Mouse (Mus musculus) spleen, adult 2 months (tissue): ENCODE data around the gene Nop9. TPM values are rescaled to one million over a fixed set of nuclear protein-coding genes. Genes with fewer than 3 reads are reported as not detected.
"Not testable (repeated sequence)": the region's sequence is repeated elsewhere in the genome, so short reads cannot be mapped to it uniquely, and the experiment has no call there.

ENCODE experiments used
- DNase-seq, 2 experiments: peaks; one replicate each; pipeline versions ENCODE4 v3.0.0 to v3.0.0-alpha.2; 2012 to 2021; ENCODE audit warnings: low spot score in 2 of 2, low read depth in 1 of 2
- H3K27ac ChIP-seq: fragments of 200-500 bp; 2 replicates; pipeline ENCODE4 v1.5.1; 2012; ENCODE audit warnings: low read length, inconsistent platforms; ENCODE audit not compliant: insufficient read depth
- H3K27me3 ChIP-seq: fragments of 200-500 bp; 2 replicates; pipeline ENCODE4 v1.6.1; 2012; ENCODE audit warnings: mild to moderate bottlenecking, moderate library complexity, low read length, inconsistent platforms; ENCODE audit not compliant: control insufficient read depth, insufficient read depth
- H3K36me3 ChIP-seq: fragments of 200-500 bp; 2 replicates; pipeline ENCODE4 v1.6.1; 2012; ENCODE audit warnings: mild to moderate bottlenecking, low read length, inconsistent platforms; ENCODE audit not compliant: control insufficient read depth, insufficient read depth
- H3K4me1 ChIP-seq: fragments of 200-500 bp; 2 replicates; pipeline ENCODE4 v1.6.1; 2011; ENCODE audit warnings: inconsistent platforms; ENCODE audit not compliant: control insufficient read depth, insufficient read depth, insufficient read length
- H3K4me3 ChIP-seq: fragments of 200-500 bp; 2 replicates; pipeline ENCODE4 v1.5.1; 2011; ENCODE audit warnings: mild to moderate bottlenecking, inconsistent platforms; ENCODE audit not compliant: insufficient read depth, insufficient read length; ENCODE audit errors: extremely low read depth
- CTCF ChIP-seq: fragments of 200-500 bp; IDR thresholded peaks from 2 replicates; pipeline ENCODE4 v1.5.1; 2011; ENCODE audit warnings: mild to moderate bottlenecking, inconsistent platforms; ENCODE audit not compliant: insufficient read depth, insufficient read length, insufficient replicate concordance; ENCODE audit errors: extremely low read depth
- POLR2A ChIP-seq: fragments of 200-500 bp; IDR thresholded peaks from 2 replicates; pipeline ENCODE4 v1.6.1; 2011; ENCODE audit warnings: low read depth, low read length, inconsistent platforms
- WGBS: fragments of 180-500 bp; shearing (Covaris S2); methylation state at CpG from one replicate; pipeline ENCODE4 v1.1.7; 2018; 5-methylcytosine and 5-hydroxymethylcytosine counted together
- polyA plus RNA-seq: library from polyadenylated mRNA; depleted of rRNA; stranded (reverse); fragments of >200 nt; gene quantifications from 2 replicates; pipeline ENCODE4 v1.2.3, GENCODE M21; 2012

Nop9 gene
- polyA plus RNA-seq, 1 experiment = 17.2 TPM

DNA sequence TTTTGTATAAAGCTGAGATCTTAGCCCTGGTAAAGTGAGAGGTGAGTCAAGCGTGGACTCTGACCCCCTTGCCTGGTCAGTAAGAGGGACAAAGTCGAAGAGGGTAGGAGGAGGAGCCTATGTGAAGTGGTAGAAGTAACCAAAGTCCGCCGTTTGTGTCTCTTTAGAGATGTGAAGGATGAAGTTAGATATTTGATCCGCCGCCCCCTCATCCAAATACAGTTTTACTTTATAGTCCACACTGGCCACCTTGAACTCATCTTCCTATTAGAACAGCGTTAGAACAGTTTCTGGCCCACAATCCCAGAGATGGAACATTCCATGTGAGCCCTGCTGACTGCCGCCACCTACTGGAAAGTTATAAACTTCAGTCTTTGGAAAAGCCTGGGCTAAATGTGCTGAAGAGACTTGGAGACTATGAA is 12.9 kb downstream of the Nop9 start, which contains the start of gene Cideb:
TSS of gene Cideb (minus strand) at position 96 of the 422 bp plus-strand sequence.
- peaks cover 7% of the 10 kb centered on the region for H3K27me3 ChIP-seq
- TF ChIP-seq CTCF (0 out of 2 replicates have a peak, but pooled peaks have one; percentile 10), POLR2A (no peak)
- H3K27ac ChIP-seq = no peak within 1 kb of the TSS
- H3K36me3 ChIP-seq = peaks cover 11% of the 10 kb centered on the region
- no peak for DNase-seq
- peaks cover 7% of the 10 kb centered on the region; the same call in 1 of the 2 replicates for H3K4me1 ChIP-seq
- no peak within 1 kb of the TSS for H3K4me3 ChIP-seq
- 24% methylated on average over 8 of the region's 8 CpGs for WGBS

DNA sequence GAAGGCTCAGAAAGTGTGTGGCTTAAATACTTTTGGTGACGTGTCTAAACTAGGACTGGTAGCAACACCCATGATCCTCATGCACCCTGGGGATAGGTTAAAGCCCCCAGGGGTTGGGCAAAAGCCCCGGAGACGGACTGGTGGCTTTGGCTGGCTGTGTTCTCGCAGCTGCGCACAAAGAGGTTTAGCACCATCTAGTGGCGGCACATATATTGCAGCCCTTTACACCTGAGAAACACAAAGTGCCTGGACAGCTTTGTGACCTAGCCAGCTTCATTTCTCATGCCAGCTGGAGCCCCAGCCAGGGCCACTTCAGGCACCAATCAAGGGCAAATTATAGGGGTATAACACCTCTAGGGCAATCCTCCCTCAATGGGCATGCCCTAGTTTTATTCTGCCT is 14.7 kb downstream of the Nop9 start:
- not testable (repeated sequence) for H3K4me3 ChIP-seq, H3K27ac ChIP-seq, H3K4me1 ChIP-seq, H3K36me3 ChIP-seq, H3K27me3 ChIP-seq
- peak; percentile 56 to 80 for DNase-seq
- peak; percentile 56; the same call in 1 of the 2 replicates for TF ChIP-seq CTCF
- WGBS = 0% methylated on average over 6 of the region's 6 CpGs

DNA sequence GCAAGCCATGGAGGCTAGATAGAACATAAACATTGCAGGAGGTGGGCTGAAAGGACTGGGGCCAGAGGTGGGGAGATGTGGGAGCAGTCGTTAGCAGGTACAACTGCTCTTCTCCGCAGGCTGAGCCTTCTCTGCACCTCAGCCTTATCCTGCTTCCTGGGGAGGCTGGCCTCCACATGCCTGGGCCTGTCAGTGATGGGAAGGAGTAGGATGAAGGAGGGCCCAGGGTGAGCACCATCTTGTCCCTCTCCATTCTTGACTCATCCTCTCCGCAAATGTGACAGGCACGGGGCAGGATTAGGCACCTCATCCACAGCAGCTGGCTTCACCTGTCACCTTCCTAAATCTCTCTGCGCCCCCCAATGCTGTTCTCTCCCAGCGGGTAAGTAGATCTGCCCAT is 15.7 kb downstream of the Nop9 start, which contains the start of gene Ltb4r2:
TSS of gene Ltb4r2 (plus strand) at position 266 of the 400 bp plus-strand sequence.
- 94% methylated on average over 6 of the region's 6 CpGs for WGBS
- Histone ChIP-seq H3K27me3 (peaks cover 7% of the 10 kb centered on the region), H3K27ac (no peak within 1 kb of the TSS), H3K4me1 (peaks cover 7% of the 10 kb centered on the region; the same call in 1 of the 2 replicates), H3K36me3 (no peaks in the 10 kb centered on the region), H3K4me3 (peak within 1 kb of the TSS; percentile 44; the same call in 1 of the 2 replicates)
- no peak for DNase-seq
- no peak for TF ChIP-seq POLR2A
- no peak for TF ChIP-seq CTCF

DNA sequence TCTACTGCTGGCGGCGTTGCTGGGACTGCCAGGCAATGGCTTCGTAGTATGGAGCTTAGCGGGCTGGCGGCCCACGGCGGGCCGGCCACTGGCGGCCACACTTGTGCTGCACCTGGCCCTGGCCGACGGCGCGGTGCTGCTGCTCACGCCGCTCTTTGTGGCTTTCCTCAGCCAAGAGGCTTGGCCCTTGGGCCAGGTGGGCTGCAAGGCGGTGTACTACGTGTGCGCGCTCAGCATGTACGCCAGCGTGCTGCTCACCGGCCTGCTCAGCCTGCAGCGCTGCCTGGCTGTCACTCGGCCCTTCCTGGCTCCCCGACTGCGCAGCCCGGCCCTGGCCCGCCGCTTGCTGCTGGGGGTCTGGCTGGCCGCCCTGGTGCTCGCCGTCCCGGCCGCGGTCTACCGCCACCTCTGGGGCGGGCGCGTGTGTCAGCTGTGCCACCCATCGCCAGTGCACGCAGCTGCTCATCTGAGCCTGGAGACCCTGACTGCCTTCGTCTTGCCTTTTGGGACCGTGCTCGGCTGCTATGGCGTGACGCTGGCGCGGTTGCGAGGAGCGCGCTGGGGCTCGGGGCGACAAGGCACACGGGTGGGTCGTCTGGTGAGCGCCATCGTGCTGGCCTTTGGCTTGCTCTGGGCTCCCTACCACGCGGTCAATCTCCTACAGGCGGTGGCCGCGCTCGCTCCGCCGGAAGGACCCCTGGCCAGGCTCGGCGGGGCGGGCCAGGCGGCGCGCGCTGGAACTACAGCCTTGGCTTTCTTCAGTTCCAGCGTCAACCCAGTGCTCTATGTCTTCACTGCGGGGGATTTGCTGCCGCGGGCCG is 16.7 kb downstream of the Nop9 start:
- H3K36me3 ChIP-seq = no peaks in the 10 kb centered on the region
- 5% methylated on average over 77 of the region's 77 CpGs for WGBS
- no peak for DNase-seq
- TF ChIP-seq POLR2A = no peak
- TF ChIP-seq CTCF = 0 out of 2 replicates have a peak, but pooled peaks have one; percentile 0
- no peak overlapping the region for H3K27ac ChIP-seq
- H3K4me1 ChIP-seq = peaks cover 7% of the 10 kb centered on the region; the same call in 1 of the 2 replicates
- H3K27me3 ChIP-seq = peaks cover 7% of the 10 kb centered on the region
- H3K4me3 ChIP-seq = peak overlapping the region; percentile 44; the same call in 1 of the 2 replicates

DNA sequence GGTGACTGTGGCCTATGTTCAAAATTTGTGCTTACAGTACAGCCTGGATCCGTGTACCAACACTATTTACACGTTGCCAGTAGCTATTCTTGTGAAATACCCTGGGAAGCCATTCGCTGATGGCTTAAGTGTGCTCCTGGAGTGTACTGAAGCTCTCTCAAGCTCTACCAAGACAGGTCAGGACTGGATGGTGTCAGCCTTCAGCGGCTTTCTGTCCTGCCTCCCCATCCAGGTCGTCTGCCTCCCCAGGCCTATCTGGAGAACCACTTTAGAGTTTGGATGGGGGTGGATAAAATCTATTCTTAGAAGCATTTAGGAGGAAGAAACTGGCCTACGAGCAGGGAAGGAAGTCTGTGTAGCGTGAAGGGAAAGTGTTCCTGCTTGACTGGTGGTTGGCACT is 17.7 kb downstream of the Nop9 start:
- H3K27me3 ChIP-seq = peaks cover 10% of the 10 kb centered on the region

DNA sequence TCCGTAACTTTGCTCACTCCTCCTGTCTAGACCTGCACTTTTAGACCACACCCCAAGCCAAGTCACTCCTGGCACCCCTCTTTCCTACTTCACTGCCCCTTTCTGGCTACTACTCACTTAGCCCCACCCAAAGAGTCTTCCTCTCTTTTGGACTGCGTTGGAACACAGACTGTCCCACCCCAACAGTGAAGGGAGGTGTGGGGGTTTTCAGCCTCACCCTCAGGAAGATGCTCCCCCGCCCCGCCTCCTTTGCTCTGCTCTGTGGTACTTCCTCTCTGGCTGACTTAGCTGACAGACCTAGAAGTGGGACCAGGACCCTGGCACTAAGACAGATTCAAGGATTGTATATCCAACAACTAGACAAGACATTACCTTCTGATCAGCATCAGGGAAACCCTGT is 20.2 kb downstream of the Nop9 start, which contains the start of gene Ltb4r1:
TSS of gene Ltb4r1 (plus strand) at position 267 of the 400 bp plus-strand sequence.
- Histone ChIP-seq H3K36me3 (no peaks in the 10 kb centered on the region), H3K27ac (no peak within 1 kb of the TSS), H3K4me1 (peaks cover 10% of the 10 kb centered on the region; the same call in 1 of the 2 replicates), H3K27me3 (peaks cover 10% of the 10 kb centered on the region), H3K4me3 (no peak within 1 kb of the TSS)
- 28% methylated on average over 4 of the region's 4 CpGs for WGBS
- DNase-seq = no peak
- no peak for TF ChIP-seq POLR2A
- no peak for TF ChIP-seq CTCF

More for the DNA sequence above, 17.7 kb downstream of the Nop9 start:
- H3K4me1 ChIP-seq = peaks cover 10% of the 10 kb centered on the region; the same call in 1 of the 2 replicates
- H3K27ac ChIP-seq = 0 out of 2 replicates have a peak overlapping the region, but pooled peaks have one; percentile 27
- no peaks in the 10 kb centered on the region for H3K36me3 ChIP-seq
- no peak overlapping the region for H3K4me3 ChIP-seq
- TF ChIP-seq POLR2A (no peak), CTCF (no peak)
- DNase-seq = no peak
- WGBS = 29% methylated on average over 7 of the region's 7 CpGs

DNA sequence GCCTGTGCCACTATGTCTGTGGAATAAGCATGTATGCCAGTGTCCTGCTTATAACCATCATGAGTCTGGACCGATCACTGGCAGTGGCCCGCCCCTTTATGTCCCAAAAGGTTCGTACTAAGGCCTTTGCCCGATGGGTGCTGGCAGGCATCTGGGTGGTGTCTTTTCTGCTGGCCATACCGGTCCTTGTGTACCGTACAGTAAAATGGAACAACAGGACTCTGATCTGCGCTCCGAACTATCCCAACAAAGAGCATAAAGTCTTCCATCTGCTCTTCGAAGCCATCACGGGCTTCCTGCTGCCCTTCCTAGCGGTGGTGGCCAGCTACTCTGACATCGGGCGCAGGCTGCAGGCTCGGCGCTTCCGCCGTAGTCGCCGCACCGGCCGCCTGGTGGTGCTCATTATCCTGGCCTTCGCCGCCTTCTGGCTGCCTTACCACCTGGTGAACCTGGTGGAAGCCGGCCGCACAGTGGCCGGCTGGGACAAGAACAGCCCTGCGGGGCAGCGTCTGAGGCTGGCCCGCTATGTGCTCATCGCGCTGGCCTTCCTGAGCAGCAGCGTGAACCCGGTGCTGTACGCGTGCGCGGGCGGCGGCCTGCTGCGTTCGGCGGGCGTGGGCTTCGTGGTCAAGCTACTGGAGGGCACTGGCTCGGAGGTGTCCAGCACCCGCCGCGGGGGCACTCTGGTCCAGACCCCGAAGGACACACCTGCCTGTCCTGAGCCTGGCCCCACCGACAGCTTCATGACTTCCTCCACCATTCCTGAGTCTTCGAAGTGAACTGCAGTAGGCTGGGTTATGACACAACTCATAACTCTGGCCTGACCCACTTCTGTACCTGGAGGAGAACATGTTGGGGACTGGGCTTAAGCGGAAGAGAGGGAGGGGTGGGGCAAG is 22.3 kb downstream of the Nop9 start:
- Histone ChIP-seq H3K4me1 (peaks cover 3% of the 10 kb centered on the region; the same call in 1 of the 2 replicates), H3K27ac (no peak overlapping the region), H3K36me3 (no peaks in the 10 kb centered on the region), H3K4me3 (peak overlapping the region; percentile 32; the same call in 1 of the 2 replicates), H3K27me3 (peaks cover 4% of the 10 kb centered on the region; the same call in 1 of the 2 replicates)
- 15% methylated on average over 52 of the region's 52 CpGs for WGBS
- no peak for DNase-seq
- TF ChIP-seq CTCF = no peak
- no peak for TF ChIP-seq POLR2A
